In genomic region chr3:129578741-129579475, GRCm38 (mm10) we compare ENCODE assay signal across 27 mouse cellular contexts. TPM values are rescaled to one million over a fixed set of nuclear protein-coding genes. Genes with fewer than 3 reads are reported as not detected.
DNase-seq lines count a peak whose midpoint lies in the region; ATAC-seq and TF ChIP-seq lines count a peak whose summit lies in the region.
"Had no signal": no experiment of that assay in that cellular context is flagged by ENCODE, and none has a peak within 500 bp of the region (broad histone marks: within the 10 kb centered on the region; RNA-seq: fewer than 3 reads in every experiment).

No protein-coding gene starts in this region.

- peaks cover 11% of the 10 kb centered on the region for H3K4me1 ChIP-seq in intestine, embryonic 16.5 days (ENCODE audit: control insufficient read depth, insufficient read depth, low read length)
- H3K4me1 ChIP-seq in intestine, embryonic 15.5 days (replicated peaks) = peaks cover 13% of the 10 kb centered on the region; the same call in 1 of the 2 replicates
- H3K4me1 ChIP-seq in MEL (ENCODE audit: control insufficient read depth in 1 of 2, insufficient read depth in 2 of 2, low read length in 2 of 2) = peaks cover 2 to 5% of the 10 kb centered on the region in 2 experiments; a peak in 2 of 4 replicates
- H3K4me1 ChIP-seq: embryonic facial prominence, embryonic 15.5 days; neural tube, embryonic 12.5 days had no signal

- H3K9ac ChIP-seq in intestine, embryonic 16.5 days (ENCODE audit: low read depth, low read length) = no peak overlapping the region
- no peak overlapping the region for H3K9ac ChIP-seq in intestine, embryonic 15.5 days
- no peak overlapping the region for H3K9ac ChIP-seq in MEL (ENCODE audit: control insufficient read depth, low read depth, low read length, poor library complexity, severe bottlenecking)
- H3K9ac ChIP-seq: embryonic facial prominence, embryonic 15.5 days; forebrain, embryonic 15.5 days; hindbrain, embryonic 13.5 days; liver, embryonic 13.5 days; lung, embryonic 14.5 days; neural tube, embryonic 12.5 days had no signal

- no peak overlapping the region for H3K4me2 ChIP-seq in intestine, embryonic 16.5 days (ENCODE audit: low read depth, low read length)
- no peak overlapping the region for H3K4me2 ChIP-seq in intestine, embryonic 15.5 days (replicated peaks)
- H3K4me2 ChIP-seq: embryonic facial prominence, embryonic 15.5 days; forebrain, embryonic 15.5 days; hindbrain, embryonic 13.5 days; liver, embryonic 13.5 days; lung, embryonic 14.5 days; neural tube, embryonic 12.5 days had no signal

- TF ChIP-seq POLR2A in MEL (IDR thresholded peaks at IDR 0.05; ENCODE audit: control insufficient read depth in 1 of 2, insufficient read depth in 1 of 2, low read depth in 1 of 2, low read length in 2 of 2, poor library complexity in 1 of 2) = no peak

- peak; percentile 34; the same call in 1 of the 2 replicates for ATAC-seq in intestine, embryonic 16.5 days
- ATAC-seq in intestine, embryonic 15.5 days = no peak
- ATAC-seq in megakaryocyte, adult 5-6 weeks (ENCODE audit: poor library complexity, severe bottlenecking) = peak; percentile 19; the same call in 1 of the 2 replicates
- ATAC-seq: forebrain, embryonic 15.5 days; Patski had no signal

- no peak for DNase-seq in MEL (ENCODE audit: low read depth, low spot score)
- DNase-seq in adrenal gland, postnatal 25 days = peak; percentile 39
- DNase-seq in adipocyte (ENCODE audit: low spot score) = no peak
- no peak for DNase-seq in cerebellum, postnatal 10 days
- DNase-seq: cerebellum, adult 18-20 months; cerebellum, postnatal 25 days; gastrocnemius, postnatal 25 days; heart, adult 2 months; heart, postnatal 36 days; kidney, adult 9 months; layer of hippocampus, postnatal 36 days; liver, embryonic 13.5 days; lung, embryonic 14.5 days; lung, postnatal 36 days; midbrain, embryonic 14.5 days; right cerebral cortex, postnatal 4 days; thymus, adult 18-20 months; thymus, postnatal 4 days had no signal

- no peak for TF ChIP-seq CTCF in MEL (IDR thresholded peaks at IDR 0.05 in 2 of 3, conservative IDR thresholded peaks at IDR 0.05 in 1 of 3; ENCODE audit: control insufficient read depth in 1 of 3, insufficient read depth in 1 of 3, low read depth in 2 of 3, low read length in 3 of 3, poor library complexity in 1 of 3, severe bottlenecking in 1 of 3)

- no peaks in the 10 kb centered on the region for H3K79me2 ChIP-seq in MEL (ENCODE audit: control insufficient read depth, insufficient read depth, low read length, poor library complexity)

- no peak for TF ChIP-seq RAD21 in MEL (IDR thresholded peaks at IDR 0.05; ENCODE audit: low read depth, low read length)

- peak; percentile 42 to 44; a peak in 3 of 4 replicates for TF ChIP-seq EP300 in MEL (IDR thresholded peaks at IDR 0.05; ENCODE audit: low read depth in 1 of 2, low read length in 2 of 2)

- H3K36me3 ChIP-seq in intestine, embryonic 16.5 days (ENCODE audit: control insufficient read depth, insufficient read depth, low read length) = 0 out of 2 replicates have a peak, but pooled peaks cover 7% of the 10 kb centered on the region
- no peaks in the 10 kb centered on the region for H3K36me3 ChIP-seq in intestine, embryonic 15.5 days
- H3K36me3 ChIP-seq in MEL (ENCODE audit: control insufficient read depth in 1 of 2, insufficient read depth in 2 of 2, low read length in 2 of 2) = peaks cover 0 to 6% of the 10 kb centered on the region in 2 experiments; a peak in 2 of 4 replicates
- H3K36me3 ChIP-seq: forebrain, embryonic 15.5 days had no signal

- WGBS in intestine, embryonic 16.5 days = 89% methylated on average over 11 of the region's 11 CpGs
- 90% methylated on average over 11 of the region's 11 CpGs for WGBS in intestine, embryonic 15.5 days

- no peak overlapping the region for H3K27ac ChIP-seq in intestine, embryonic 16.5 days (ENCODE audit: low read length)
- no peak overlapping the region for H3K27ac ChIP-seq in intestine, embryonic 15.5 days
- H3K27ac ChIP-seq in MEL (ENCODE audit: control insufficient read depth, low read depth, low read length) = no peak overlapping the region
- H3K27ac ChIP-seq: embryonic facial prominence, embryonic 15.5 days; forebrain, embryonic 15.5 days; heart, adult 2 months; hindbrain, embryonic 13.5 days; layer of hippocampus, adult 2 months; liver, embryonic 13.5 days; neural tube, embryonic 12.5 days had no signal

- no peaks in the 10 kb centered on the region for H3K27me3 ChIP-seq in intestine, embryonic 16.5 days (replicated peaks; ENCODE audit: control insufficient read depth, insufficient read depth, low read length)
- no peaks in the 10 kb centered on the region for H3K27me3 ChIP-seq in intestine, embryonic 15.5 days (replicated peaks)
- no peaks in the 10 kb centered on the region for H3K27me3 ChIP-seq in MEL (ENCODE audit: control insufficient read depth in 1 of 2, insufficient read depth in 2 of 2, low read length in 2 of 2)
- H3K27me3 ChIP-seq: embryonic facial prominence, embryonic 15.5 days; forebrain, embryonic 15.5 days; hindbrain, embryonic 13.5 days; liver, embryonic 13.5 days; neural tube, embryonic 12.5 days; Patski had no signal

- H3K9me3 ChIP-seq in intestine, embryonic 16.5 days (ENCODE audit: control insufficient read depth, low read length) = no peaks in the 10 kb centered on the region
- H3K9me3 ChIP-seq in intestine, embryonic 15.5 days = no peaks in the 10 kb centered on the region
- no peaks in the 10 kb centered on the region for H3K9me3 ChIP-seq in MEL (replicated peaks; ENCODE audit: insufficient read depth, low read length)
- H3K9me3 ChIP-seq: embryonic facial prominence, embryonic 15.5 days; forebrain, embryonic 15.5 days; hindbrain, embryonic 13.5 days; liver, embryonic 13.5 days; neural tube, embryonic 12.5 days had no signal

- H3K4me3 ChIP-seq in intestine, embryonic 16.5 days (ENCODE audit: low read length) = no peak overlapping the region
- no peak overlapping the region for H3K4me3 ChIP-seq in intestine, embryonic 15.5 days (replicated peaks)
- H3K4me3 ChIP-seq in MEL (ENCODE audit: control insufficient read depth in 1 of 2, insufficient read depth in 1 of 2, low read depth in 2 of 2, low read length in 2 of 2) = no peak overlapping the region
- H3K4me3 ChIP-seq: embryonic facial prominence, embryonic 15.5 days; forebrain, embryonic 15.5 days; heart, adult 2 months; hindbrain, embryonic 13.5 days; layer of hippocampus, adult 2 months; liver, embryonic 13.5 days; neural tube, embryonic 12.5 days had no signal

TF ChIP-seq in MEL, 35 proteins besides CTCF, POLR2A, EP300 and RAD21:
- TF ChIP-seq ZKSCAN1 (IDR thresholded peaks at IDR 0.05; ENCODE audit: low read depth, low read length) = no peak
- TF ChIP-seq SMC3 (IDR thresholded peaks at IDR 0.05; ENCODE audit: low read depth, low read length) = no peak
- peak; percentile 59 for TF ChIP-seq GATA1 (IDR thresholded peaks at IDR 0.05; ENCODE audit: low read depth, low read length)
- TF ChIP-seq ZNF384 (IDR thresholded peaks at IDR 0.05; ENCODE audit: low read depth, low read length) = no peak
- TF ChIP-seq TCF12 (IDR thresholded peaks at IDR 0.05; ENCODE audit: low read depth, low read length) = peak; percentile 52
- TF ChIP-seq MAZ (IDR thresholded peaks at IDR 0.05; ENCODE audit: low read depth, low read length) = no peak
- no peak for TF ChIP-seq KAT2A (conservative IDR thresholded peaks at IDR 0.05; ENCODE audit: low read depth, low read length)

RNA-seq across cellular contexts. Expression of gene Elovl6, which starts 46.8 kb away (rescaled TPM):
- 51.4 and 51.7 TPM in 2 replicates for polyA plus RNA-seq in intestine, embryonic 16.5 days (2015; fragmentation: Nextera tagmentation; extraction: Ambion mirVana)
- polyA plus RNA-seq in intestine, embryonic 15.5 days (2015; fragmentation: Nextera tagmentation; extraction: Ambion mirVana) = 46.4 and 47.8 TPM in 2 replicates
- total RNA-seq in MEL (2012; rRNA removed) = 13.4 and 15.0 TPM in 2 replicates
- 10 to 100 TPM in 1 of 2 experiments, not detected in 1; 17.2 TPM for polyA plus RNA-seq in MEL (2012; ENCODE audit: insufficient read depth in 1 of 2, insufficient read length in 2 of 2, low read depth in 1 of 2, low replicate concordance in 2 of 2, missing spikeins in 1 of 2)
- total RNA-seq in adrenal gland, postnatal 25 days (2021) = 46.0 and 73.5 TPM in 2 replicates
- 11.8 and 13.7 TPM in 2 replicates for total RNA-seq in megakaryocyte, adult 5-6 weeks (2015)
- total RNA-seq in megakaryocyte, adult 5-6 weeks (2017) = 9.5 and 10.6 TPM in 2 replicates
